Mouse (Mus musculus) fibroblast of lung, adult 2 months (primary cell): Measurements from ENCODE around the gene Olfr223.
"Not testable (repeated sequence)": the region's sequence is repeated elsewhere in the genome, so short reads cannot be mapped to it uniquely, and the experiment has no call there.

ENCODE experiments used
- DNase-seq: peaks from one replicate; pipeline ENCODE4 v3.0.0-alpha.2; 2011; ENCODE audit warnings: low read depth

Olfr223 gene

DNA sequence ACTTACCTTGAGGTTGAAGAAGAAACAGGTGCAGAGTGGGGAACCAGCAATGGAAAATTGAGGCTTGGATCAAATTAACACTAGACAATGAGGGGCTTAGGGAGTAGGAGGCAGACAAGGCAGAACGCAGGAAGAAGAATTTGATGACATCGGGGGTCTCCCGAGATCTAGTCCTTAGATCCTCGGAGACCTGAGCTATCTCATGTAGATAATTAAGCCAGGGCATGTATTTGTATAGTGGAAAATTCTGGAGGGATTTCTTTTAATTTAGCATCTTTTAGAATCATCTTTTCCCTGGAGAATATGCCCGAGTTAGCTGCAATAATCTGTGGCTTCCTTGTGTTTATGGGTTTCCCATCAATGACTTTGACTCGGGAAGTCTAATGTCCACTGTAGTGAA, at the start of gene Olfr223:
Gene Olfr223, minus strand, starts transcription at position 101 of the 400 bp plus-strand sequence.
- DNase-seq = no peak

DNA sequence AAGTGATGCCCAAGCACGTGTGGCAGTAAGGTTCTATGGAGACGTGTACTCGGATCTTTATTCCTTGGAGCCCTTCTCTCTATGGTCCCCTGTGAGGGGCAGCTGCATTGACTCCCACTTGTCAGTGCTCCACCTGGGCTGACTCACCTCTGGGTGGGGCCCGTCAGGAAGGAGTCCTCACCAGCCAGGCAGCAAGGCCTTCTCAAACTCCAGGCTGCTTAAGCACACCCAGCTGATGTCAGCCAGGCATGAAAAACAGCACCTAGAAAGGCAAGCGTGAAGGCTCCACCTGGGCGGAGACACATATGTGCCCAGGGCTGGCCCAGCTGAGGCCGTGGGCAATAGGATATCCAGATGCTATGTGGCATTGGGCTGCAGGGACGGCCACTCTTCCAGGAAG, 49.3 kb upstream of the Olfr223 start:
- no peak for DNase-seq

DNA sequence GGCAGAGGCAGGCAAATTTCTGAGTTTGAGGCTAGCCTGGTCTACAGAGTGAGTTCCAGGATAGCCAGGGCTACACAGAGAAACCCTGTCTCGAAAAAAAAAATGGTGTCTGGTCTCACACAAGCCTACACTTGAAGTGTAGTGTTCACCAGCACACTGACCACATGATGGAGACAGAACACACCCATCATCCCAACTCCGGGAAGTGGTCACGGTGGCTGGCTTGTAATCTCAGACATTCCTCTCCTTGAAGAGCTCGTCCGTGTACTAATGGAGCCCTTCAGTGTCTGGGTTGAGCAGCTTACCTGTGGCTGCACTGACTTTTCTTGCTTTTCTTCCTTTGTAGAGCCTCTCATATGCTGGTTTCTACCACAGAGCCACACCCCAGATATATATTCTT, 48.1 kb upstream of the Olfr223 start:
- no peak for DNase-seq

DNA sequence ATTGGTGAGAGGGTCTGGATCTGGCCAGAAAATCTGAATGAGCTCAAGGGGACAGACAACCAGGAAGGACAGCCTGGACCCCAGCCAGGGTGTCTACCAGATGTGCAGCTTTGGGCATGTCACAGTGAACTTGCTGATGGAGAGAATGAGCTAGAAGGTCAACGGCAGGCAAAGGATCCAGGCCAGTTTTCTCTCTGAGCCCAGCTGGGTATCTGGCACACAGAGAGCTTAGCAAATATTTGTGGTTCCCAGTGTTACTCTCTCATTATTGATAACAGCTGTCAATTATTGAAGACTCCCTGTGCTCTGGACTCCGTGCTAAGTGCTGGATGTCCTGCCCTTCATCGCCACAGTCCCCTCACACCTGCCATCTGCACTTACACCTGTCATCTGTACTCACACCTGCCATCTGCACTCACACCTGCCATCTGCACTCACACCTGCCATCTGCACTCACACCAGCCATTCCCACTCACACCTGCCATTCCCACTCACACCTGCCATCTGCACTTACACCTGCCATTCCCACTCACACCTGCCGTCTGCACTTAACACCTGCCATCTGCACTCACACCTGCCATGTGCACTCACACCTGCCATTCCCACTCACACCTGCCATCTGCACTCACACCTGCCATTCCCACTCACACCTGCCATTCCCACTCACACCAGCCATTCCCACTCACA, 47.0 kb upstream of the Olfr223 start:
- DNase-seq = no peak

DNA sequence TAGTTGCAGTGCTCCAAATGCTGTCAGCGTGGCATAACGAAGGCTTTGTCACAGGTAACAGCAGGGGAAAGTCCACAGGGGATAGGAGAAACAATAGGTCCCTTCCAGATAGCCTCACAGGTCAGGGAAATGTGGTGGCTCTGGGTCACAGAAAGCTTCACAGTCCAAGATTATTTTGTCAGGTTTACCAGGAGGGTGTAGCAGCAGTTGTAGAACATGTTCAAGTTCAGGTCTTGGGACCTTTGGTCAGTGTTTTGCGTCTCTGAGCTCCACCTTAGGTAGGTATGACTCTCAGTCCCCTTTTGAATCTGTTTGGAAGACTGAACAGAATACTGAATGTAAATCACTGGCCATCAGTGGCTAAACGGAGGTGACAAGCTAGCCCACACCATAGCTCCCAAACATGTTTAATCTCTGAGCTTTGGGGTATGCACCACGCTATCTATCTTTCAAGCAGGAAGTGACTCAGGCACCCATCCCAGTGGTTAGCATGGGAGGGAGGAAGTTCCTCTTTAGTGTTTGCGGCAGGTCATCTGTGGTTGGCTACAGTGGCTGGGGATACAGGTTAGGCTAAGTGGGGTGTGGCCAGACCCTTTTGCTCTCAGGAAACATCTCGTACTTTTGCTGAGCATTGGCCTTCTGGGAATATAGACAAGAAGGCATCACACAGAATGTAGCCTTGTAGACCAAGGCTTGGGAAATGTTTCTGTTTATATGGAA, 43.8 kb upstream of the Olfr223 start:
- no peak for DNase-seq

DNA sequence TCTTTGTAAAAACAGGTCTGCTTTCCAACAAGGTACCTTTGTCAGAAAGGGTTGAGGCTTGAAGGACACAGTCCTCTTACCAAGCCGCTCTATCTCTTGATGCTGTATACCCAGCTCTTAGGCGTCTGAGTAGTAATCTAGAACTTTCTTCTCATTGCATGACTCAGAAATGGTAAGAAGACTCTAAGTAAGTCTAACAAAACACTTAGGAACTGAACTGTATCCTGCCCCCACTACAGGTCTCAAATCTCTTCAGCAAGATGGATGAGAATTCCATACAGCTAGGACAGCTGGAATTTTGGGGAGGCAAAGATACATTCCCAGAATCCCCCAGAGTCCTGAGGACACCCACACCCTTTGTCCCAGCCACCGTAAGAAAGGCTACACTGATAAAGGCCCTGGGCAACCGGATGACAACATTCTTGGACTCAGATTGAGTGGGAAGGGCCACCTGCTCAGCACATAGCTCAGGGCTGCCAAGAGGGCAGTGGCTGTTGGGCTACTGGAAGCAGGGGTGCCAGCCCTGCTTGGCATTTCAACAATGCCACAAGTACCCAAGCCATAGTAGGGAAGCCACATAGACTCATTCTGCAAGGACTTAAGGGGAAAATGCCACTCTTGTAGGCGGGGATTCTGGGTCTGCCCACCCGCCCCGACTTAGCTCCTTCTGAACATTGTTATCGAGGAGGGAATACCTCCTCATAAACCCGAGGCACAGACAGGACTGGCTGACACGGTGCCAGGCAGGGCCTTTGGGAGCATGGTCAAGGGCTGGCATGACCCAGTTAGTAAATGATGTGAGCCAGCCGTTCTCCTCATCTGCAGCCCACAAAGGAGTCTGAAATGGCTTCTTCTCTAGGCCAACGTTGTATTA, 43.0 kb upstream of the Olfr223 start:
- DNase-seq = no peak

DNA sequence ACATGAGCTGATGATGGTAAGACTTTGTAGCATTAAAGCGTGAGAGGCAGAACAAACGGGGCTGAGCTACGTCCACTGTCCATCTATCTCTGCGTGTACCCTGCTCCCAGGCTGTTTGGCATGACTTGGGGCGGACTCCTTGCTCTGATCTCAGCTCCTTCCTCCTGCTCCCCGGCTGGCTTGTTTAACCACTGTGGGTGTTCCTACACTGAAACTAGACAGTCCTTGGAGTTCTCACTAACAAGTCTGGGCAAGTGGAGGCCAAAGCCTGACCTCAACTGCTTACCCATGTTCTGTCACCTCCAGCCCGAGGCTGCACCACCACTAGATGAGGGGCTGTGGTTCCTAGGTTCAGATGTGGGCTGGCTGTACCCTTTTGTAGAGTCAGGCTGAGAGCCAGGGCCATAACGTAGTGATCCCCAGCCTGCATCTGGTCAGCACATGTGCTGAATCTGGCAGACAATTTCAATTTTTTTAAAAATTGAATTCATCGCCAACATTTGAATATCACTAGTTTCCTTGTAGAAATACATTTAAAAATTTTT, 42.2 kb upstream of the Olfr223 start:
- no peak for DNase-seq

DNA sequence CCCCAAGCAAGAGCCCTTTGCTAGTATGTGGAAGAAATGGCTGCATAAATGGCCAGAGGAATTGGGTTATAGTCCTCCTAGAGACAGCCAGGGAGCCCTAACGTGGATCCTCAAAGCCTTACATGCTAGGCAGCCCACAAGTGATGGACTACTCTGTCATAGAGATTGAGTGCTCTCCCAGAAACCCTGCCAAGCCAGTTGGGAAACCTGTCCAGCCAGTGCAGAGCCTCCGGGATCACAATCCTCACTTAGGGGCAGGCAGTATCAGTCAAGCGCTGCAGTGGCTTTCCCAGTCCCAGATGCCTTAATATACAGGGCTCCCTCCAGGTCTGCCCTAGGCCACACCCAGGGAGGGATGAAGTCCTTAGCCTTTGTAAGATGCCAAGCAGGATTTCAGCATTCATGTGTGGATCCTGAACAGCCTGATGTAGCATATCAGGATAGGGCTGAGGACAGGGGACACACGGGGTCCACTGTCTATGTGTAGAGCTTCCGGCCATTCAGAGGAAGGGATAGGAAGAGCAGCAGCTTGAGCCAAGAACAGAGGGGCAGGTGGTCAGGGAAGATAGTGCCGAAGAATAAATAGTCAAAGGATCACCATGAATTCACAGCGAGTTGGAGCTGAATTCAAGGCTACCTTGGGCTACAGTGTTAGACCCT, 41.0 kb upstream of the Olfr223 start:
- no peak for DNase-seq

DNA sequence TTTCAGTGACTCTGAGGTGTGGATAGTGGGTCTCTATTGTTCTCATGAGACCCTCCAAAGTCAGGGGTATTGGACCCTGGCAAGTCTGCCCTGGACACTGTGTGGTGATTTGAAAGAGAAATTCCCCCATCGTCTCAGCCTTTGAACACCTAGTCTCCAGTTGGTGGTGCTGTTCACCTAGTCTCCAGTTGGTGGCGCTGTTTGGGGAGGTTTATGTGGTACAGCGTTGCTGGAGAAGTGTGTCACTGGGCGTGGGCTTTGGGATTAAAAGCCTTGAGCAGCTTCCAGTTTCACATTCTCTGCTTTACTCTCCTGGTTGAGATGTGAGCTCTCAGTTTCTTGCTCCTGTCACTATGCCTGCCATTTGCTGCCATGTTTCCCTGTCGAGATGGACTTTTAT, 39.9 kb upstream of the Olfr223 start:
- no peak for DNase-seq

DNA sequence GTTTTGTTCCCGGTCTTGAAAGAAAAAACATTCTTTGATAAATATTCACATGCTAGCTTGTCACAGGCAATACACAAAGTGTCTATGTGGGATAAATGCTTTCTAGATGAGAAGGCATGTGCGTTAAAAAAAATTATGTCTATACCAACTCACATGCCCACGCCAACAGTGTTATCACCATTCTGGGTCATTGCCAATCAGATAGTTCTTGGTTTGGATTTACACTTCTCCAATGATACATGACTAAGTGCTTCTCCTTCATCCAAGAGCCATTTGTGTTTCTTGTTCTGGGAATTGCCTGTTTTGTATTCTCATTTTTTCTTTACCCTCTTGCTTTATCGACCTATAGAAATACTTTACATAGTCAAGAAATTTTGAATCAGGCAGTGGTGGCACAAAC, 38.9 kb upstream of the Olfr223 start:
- no peak for DNase-seq

DNA sequence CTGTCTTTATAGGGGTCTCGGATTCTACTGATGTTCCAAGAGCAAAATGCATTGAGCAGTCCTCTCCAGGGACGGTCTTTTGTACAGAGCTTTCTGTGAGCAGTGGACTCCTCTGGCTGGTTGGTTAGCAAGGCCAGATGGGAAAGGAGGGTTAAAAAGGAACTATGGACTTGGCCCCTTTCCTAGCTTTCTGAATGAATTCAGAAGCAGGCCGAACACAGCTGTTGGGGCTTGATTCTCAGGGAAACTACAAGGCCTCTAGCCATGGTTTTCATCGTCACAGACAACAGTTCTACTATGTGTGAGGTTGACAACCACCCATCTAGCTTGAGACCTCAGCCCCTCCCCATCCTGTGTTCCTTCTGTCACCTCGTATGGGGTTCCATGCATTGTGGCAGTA, 36.8 kb upstream of the Olfr223 start:
- DNase-seq = no peak

DNA sequence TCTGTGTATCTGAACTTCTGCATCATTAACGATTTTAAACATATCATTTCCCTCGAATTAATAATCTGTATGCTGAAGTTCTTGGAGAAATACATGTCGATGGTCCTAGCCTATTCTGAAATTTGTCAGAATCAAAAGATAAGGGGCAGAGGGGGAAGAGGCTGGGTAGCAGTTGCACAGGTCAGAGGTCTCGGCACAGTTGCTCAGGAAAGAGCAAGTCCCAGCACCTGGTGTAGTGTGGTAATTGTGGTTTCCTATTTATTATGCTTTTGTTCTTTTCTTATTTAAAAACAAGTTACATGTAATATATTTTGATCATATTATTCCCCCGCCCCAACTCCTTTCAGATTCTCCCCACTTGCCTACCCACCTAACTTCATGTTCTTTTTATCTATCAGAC, 35.1 kb upstream of the Olfr223 start:
- no peak for DNase-seq

DNA sequence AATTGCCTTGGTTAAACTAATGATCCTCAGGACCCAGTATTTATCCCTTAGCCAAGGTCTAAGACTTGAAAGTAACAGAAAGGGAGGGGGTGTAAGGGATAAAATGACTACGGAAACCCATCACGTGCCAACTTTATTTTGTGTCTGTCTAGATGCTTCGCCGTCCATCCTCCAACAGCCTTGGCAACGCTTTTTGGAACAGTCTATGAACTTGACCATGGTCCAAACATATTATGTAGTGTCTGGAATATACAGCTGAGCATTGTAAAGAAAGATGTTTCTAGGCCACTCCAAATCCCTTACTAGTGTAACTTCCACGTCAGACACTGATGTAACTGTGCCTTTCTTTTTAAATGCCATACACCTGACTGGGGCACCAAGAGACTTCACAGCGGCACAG, 33.1 kb upstream of the Olfr223 start:
- DNase-seq = no peak

DNA sequence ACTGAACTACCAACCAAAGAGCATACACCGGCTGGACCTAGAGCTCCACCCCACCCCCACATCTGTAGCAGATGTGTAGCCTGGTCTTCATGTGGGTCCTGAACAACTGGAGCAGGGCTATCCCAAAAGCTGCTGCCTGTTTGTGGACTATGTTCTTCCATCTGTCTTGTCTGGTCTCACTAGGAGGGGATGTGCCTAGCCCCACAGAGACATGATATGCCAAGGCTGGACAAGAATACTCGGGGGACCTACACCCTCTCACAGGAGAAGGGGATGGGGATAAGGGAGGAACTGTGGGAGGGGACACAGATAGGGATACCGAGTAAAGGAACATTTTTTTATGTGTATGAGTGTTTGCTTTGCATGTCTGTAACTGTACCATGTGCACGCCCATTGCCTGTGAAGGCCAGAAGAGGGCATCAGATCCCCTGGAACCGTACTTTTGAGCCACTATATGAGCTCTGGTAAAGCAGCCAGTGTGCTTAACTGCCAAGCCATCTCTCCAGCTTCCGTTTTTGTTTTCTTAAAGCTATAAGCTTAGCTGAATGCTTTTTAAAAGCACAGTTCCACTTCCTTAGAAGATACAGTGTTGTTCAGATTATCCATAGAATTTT, 31.0 kb upstream of the Olfr223 start:
- DNase-seq = no peak

DNA sequence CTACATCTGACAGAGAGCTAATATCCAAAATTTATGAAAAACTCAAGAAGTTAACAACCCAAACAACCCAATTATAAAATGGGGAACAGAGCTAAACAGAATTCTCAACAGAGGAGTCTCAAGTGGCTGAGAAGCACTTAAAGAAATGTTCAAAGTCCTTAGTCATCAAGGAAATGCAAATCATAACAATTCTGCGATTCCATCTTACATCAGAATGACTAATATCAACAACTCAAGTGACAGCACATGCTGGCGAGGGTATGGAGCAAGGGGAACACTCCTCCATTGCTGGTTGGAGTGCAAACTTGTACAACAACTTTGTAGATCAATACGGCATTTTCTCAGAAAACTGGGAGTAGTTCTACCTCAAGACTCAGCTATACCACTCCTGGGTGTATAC, 29.1 kb upstream of the Olfr223 start:
- DNase-seq = no peak

DNA sequence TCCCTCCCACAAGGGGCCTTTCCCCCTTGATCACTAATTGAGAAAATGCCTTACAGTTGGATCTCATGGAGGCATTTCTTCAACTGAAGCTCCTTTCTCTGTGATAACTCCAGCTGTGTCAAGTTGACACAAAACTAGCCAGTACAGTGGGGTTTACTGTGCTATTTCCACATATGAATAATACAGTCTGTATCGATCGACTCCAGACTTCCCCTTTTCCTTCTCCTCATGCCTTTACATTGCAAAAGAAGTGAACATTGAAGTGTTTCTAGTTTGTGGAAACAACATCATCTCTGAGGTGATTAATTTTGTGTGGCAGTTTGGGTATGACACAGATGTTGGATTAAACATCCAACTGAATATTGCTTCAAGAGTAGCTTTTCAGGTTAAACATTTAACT, 23.9 kb upstream of the Olfr223 start:
- not testable (repeated sequence) for DNase-seq

DNA sequence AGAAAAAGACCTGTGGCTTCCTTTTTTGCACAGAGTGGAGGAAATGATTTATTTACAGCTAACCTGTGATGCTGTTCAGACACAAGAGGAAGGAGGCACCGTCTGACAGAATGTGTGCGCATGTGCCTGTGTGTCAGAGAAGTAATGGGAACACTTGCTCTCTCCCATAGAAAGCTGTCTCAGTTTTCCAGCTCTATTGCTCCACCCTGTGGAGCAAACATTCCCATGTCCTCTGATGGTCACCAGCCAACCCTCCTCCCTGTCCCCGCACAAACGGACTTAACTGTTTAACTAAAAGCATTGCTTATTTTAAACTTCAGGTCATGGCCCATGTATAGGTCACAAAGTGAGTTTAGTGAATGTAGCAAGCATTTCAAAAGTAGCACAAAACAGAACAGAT, 21.0 kb upstream of the Olfr223 start:
- DNase-seq = peak; percentile 63

DNA sequence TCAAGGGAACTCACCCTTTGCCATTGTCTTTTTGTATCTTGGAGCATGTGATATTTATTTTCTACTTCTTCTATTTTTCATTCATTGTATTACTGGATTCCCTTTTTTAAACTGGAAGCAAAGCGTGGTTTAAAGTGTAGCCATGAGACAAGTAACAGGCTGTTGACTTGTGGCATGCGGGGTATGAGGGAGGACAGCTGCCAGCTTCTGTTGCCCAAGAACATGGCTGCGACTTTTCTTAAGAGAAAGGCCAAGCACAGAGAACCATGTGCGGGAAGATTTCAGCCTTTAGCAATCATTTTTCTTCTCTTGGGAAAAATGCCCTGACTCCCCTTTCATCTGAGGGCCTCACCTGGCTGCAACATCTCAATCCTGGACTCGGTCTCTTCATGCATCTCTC, 18.6 kb upstream of the Olfr223 start:
- DNase-seq = no peak

DNA sequence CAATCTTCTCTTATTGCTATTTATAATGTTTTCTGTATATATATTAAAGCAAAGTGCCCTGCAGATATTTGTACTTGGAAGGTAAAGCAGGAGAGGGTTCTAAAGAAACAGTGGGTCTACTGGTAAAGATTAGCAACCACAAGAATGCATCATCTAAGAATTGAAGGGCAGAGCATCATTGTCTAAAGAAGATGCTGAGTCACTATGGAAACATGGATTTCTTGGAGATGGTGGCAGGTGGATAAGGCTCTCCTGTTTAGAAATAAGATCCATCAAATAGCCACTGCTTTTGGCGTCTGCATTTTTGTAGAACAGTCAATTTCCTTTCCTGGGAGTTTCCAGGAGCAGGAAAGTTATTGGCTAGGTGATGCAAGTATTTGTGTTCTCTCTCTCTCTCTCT, 9.2 kb upstream of the Olfr223 start:
- DNase-seq = no peak

DNA sequence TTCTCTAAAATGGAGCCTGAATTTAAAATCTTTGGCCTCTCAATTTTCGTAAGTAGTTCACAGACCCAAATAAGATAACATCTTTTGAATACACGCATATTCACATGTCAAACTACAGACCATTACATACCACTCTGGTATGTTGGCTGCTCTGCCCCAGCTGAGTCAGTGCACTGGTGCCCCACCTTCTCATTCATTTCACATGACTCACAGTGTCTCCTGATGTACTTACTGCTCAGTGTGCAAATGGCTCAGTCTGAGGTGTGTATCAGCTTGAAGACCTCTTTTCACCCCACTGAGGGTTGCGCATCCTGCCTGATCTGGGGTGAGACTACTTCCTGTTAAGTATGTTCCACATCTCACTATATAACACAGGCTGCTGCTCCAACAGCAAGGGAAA, 7.8 kb upstream of the Olfr223 start:
- DNase-seq = peak; percentile 75

DNA sequence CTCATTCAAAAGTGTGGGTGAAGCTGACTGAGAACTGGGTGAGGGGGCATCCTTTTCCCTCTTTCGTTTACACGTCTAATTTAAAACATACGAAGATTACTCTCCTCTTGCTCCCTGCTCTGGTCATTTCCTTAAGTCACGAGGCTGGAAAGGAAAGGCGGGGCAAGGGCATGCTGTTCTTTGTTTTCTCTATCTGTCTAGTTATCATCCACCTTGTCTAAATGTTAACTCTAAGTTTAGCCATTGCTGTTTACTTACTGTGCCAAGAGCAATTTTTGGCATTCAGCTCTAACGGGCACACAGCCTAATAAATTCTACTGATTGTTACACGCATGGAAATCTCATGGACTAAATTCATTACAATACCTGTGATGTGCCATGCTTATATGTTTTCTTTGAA, 6.1 kb upstream of the Olfr223 start:
- no peak for DNase-seq

DNA sequence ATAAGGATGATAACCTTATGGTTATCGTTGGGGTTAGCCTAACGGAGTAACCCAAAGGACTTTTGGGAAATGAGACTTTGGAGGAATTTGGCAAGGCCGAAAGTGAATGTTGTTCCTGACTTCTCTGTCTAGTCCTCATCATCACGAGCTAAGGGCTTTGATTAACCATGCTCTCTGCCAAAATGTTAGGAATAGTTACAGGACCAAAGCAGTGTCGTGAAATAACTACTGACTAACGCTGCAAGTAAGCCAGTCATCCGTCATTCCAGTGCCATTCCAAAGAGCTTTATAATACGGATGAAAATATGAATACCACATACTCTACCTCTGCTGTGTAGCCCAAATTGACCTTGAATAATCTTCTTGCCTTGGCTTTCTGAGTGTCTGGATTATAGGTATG, 3.9 kb upstream of the Olfr223 start:
- no peak for DNase-seq
